Mouse (Mus musculus) frontal cortex, adult 2 months (tissue): ENCODE measurements around the gene Tnfaip8l3. TPM values are rescaled to one million over a fixed set of nuclear protein-coding genes. Genes with fewer than 3 reads are reported as not detected.
"Not testable (repeated sequence)": the region's sequence is repeated elsewhere in the genome, so short reads cannot be mapped to it uniquely, and the experiment has no call there.

Experiments
- DNase-seq, 2 experiments: peaks; one replicate each; pipeline ENCODE4 v3.0.0; 2022; ENCODE audit warnings: low spot score in 1 of 2; ENCODE audit errors: extremely low spot score in 1 of 2
- polyA plus RNA-seq: library from polyadenylated mRNA; depleted of rRNA; stranded (reverse); fragments of >200 nt; gene quantifications from 2 replicates; pipeline ENCODE4 v1.2.3, GENCODE M21; 2012; rRNA removed

Tnfaip8l3 gene
- polyA plus RNA-seq, 1 experiment = 4.8 TPM

- DNase-seq = no peak
Observed at GRCm38 (mm10) chr9:53994528-53994927, 73.7 kb downstream of the Tnfaip8l3 start.

- not testable (repeated sequence) for DNase-seq
Observed at GRCm38 (mm10) chr9:53992567-53992966, 75.6 kb downstream of the Tnfaip8l3 start.

- peak in 1 of 2 experiments; percentile 57 for DNase-seq
Observed at GRCm38 (mm10) chr9:53990921-53991320, 77.3 kb downstream of the Tnfaip8l3 start.

GRCm38 (mm10) chr9:53986972-53987371 lies 81.2 kb downstream of the Tnfaip8l3 start:
- DNase-seq = peak in 1 of 2 experiments; percentile 85

- DNase-seq = peak in 1 of 2 experiments; percentile 71
Observed at GRCm38 (mm10) chr9:53984868-53985267, 83.3 kb downstream of the Tnfaip8l3 start.

DNA sequence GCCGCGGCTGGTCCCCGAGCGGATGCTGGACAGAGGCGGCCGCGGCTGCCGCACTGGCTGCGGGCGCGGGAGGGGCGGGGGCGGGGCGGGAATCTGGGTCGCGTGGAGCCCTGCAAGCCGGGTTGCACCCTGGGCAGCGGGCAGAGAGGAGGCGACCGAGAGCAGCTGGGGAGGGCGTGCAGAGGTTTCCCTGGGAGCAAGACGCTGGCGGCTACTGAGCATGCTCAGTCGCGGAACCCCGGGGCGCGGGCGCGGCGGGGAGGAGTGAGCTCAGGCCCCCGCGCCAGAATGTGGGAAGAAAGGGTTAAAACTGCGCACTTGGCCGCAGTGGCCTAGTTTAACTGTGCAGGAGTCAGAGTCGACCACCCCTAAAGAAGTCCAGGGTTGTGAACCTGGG lies 93.1 kb downstream of the Tnfaip8l3 start, which contains the start of gene Elmod1:
Gene Elmod1 (minus strand): TSS at position 180 of the 397 bp plus-strand sequence.
- peak; percentile 45 to 82 for DNase-seq

DNA sequence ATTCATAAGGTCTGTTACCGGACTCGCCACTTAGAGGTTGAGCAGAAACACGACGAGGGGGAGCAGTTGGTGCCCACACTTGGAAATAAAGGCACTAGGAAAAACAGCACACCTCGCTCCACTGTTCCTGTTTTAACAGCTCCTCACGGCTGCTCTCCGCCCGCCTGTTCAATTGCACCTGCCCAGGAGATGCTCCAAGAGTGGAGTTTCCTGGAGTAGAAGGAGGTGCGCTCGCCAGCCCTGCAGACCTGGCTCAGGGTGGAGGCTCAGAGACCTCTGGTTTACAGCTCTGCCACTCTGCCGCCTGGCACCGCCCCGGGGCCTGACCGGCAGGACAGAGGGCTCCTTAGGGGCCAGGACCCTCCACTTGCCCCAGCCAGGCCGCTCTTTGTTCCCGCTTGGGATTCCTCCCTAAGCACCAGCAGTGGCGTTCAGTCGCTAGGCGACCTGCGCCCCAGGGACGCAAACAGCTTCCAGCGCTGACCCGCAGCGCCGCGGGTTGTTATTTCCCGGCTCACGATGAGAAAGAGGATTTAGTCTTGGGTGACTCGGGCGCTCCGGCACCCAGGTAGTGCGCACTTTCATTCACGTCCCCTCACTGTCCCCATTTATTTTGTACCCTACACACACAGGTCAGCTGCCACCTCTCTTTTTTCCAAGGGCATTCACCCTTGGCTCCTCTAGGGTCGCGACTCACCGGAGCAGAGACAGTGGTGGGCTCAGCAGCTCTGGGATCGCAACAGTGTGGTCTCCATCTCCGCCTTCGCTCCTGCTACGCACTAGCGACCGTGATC lies 93.7 kb downstream of the Tnfaip8l3 start:
- DNase-seq = peak in 1 of 2 experiments; percentile 36

- DNase-seq = peak in 1 of 2 experiments; percentile 40
Observed at GRCm38 (mm10) chr9:53973929-53974327, 94.3 kb downstream of the Tnfaip8l3 start.

Other genes starting within 250 kb of the Tnfaip8l3 start
- gene Sln, start 218.2 kb downstream of the Tnfaip8l3 start, polyA plus RNA-seq = 0.32 and 0.40 TPM in 2 replicates
- 137 and 152 TPM in 2 replicates for gene Elmod1, start 93.1 kb downstream of the Tnfaip8l3 start, polyA plus RNA-seq
- 0.06 TPM in 1 of 2 replicates, not detected in the other for gene Cyp19a1, start 199.7 kb upstream of the Tnfaip8l3 start, polyA plus RNA-seq
- 0.78 and 0.80 TPM in 2 replicates for gene Gldn, start 218.1 kb upstream of the Tnfaip8l3 start, polyA plus RNA-seq